Mouse (Mus musculus) liver, embryonic 14.5 days (tissue): ENCODE data around the gene Gjb5.

Source experiments
- CTCF ChIP-seq: IDR thresholded peaks from 2 replicates; pipeline ENCODE4 v1.5.1; 2016; ENCODE audit warnings: antibody characterized with exemption, low read depth, control low read depth
- EP300 ChIP-seq: IDR thresholded peaks from 2 replicates; pipeline ENCODE4 v1.6.1; 2016; ENCODE audit warnings: antibody characterized with exemption, low read depth

DNA sequence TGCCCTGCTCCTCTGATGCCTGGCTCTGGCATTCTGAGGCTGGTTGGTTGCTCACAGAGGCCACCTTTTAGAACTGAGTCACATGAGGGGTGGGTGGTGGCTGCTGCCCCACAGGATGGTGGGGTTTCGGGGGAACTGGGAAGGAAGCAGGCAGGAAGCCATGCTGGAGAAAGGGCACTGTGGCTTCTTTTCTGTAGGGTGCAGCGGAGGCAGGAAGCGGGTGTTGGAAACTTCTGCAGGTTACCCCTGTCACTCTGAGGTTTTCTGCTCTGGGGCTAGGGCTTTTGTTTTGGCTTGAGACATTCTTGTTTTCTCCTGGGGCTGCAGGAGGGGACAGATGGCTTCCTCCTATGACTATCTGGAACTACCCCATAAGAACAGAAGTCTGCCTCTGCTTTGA is 4.5 kb upstream of the Gjb5 start:
- no peak for TF ChIP-seq EP300
- TF ChIP-seq CTCF = no peak
